Mouse (Mus musculus) ES-E14 (cell line): ENCODE measurements around the gene Tmem223.

ENCODE experiments used
- CHD2 ChIP-seq: IDR thresholded peaks from 2 replicates; pipeline ENCODE4 v1.6.1; 2014; ENCODE audit warnings: mild to moderate bottlenecking, low read depth, low read length, inconsistent platforms
- MAFK ChIP-seq: IDR thresholded peaks from 2 replicates; pipeline ENCODE4 v1.6.1; 2014; ENCODE audit warnings: mild to moderate bottlenecking, low read depth, low read length, inconsistent platforms; ENCODE audit not compliant: insufficient read depth
- ZC3H11A ChIP-seq: IDR thresholded peaks from 2 replicates; pipeline ENCODE4 v1.6.1; 2012; ENCODE audit warnings: low read depth, mild to moderate bottlenecking, inconsistent platforms, low read length, borderline replicate concordance
- ZNF384 ChIP-seq: IDR thresholded peaks from 2 replicates; pipeline ENCODE4 v1.6.1; 2012; ENCODE audit warnings: low read depth, low read length, inconsistent platforms

DNA sequence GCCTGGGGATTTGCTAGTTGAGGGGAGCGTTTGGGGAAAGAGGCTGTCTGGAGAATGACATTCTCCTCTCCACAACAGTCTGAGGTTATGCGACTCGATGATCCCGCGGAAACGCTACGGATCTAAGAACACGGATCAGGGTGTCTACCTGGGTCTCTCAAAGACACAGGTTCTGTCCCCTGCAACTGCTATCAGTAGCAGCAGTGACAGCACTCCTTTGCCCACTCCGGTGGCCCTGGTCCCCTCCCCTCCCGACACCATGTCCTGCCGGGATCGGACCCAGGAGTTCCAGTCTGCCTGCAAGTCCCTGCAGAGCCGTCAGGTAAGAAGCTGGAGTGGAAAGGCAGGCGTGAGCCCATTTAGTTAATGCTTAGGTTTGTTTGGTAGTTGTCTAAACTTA, 28.6 kb upstream of the Tmem223 start:
- TF ChIP-seq CHD2 (no peak), ZC3H11A (no peak), ZNF384 (no peak), MAFK (no peak)
